Mouse (Mus musculus) cerebellum, adult 11-12 months (tissue): Measurements from ENCODE around the gene Slfn14.
"Not testable (repeated sequence)": the region's sequence is repeated elsewhere in the genome, so short reads cannot be mapped to it uniquely, and the experiment has no call there.

Experiments
- DNase-seq: peaks from one replicate; pipeline ENCODE4 v3.0.0; 2022

Gene Slfn14

GRCm38 (mm10) chr11:83279691-83280090 is 6.8 kb downstream of the Slfn14 start:
- DNase-seq: no peak

DNA sequence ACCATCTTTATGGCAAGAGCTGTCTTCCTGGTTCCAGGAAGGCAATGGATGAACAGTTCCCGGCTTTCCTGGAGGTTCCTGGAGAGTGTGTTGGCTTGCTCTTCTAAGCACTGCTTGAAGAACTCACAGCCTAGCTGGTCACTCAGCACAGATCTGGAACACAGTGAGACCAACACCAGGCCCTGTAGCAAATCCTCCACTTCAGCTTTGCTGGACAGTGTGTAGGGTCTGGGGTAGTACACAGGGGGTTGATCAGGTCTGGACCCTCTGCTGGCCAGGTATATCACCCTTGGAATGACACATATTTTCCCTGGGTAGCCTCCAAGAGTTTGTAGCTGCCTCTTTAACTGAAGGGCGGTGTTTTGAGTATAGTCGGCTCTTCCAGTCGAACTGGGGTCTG is 7.5 kb downstream of the Slfn14 start:
- no peak for DNase-seq

GRCm38 (mm10) chr11:83276251-83276650 is 10.3 kb downstream of the Slfn14 start:
- no peak for DNase-seq

DNA sequence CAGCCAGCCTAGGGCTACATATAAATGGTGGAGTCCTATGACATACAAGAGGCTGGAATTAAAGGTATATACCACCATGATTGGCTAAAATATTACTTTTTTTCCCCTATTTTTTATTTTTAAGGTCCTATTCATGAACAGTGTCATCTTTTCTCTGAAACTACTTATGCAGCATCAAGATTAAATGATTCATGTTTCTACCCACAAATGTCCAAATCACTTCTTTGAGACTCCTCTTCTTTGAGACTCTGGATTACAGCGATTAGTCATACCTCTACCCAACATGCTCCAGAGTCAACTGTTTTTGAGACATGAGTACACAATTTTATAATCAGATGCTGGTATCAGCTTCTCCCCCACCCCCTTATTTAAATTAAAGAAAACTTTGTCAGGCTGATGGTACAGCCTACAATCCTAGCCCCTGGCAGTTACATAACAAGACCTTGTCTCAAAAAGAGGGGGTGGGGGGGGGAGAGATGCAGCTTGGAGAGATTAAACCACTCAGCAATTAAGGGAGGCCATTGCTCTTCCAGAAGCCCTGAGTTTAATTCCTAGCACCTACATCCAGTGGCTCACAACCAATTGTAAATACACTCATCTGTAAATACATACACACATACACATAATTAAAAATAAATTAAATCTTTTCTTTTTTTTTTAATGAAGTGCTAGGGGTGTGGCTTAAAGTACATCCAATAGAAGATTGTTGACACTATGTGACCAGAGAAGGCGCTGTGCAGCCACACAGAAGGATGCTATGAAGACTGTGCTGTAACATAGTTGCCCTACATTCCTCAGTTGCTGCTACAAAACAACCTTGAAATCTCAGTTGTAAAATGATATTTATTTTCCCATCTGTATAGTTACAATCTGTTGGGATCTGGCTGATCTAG is 14.3 kb downstream of the Slfn14 start:
- no peak for DNase-seq

- DNase-seq: peak; percentile 85
Measured at GRCm38 (mm10) chr11:83271151-83271950, 15.2 kb downstream of the Slfn14 start.

- no peak for DNase-seq
Measured at GRCm38 (mm10) chr11:83270842-83271150, 15.7 kb downstream of the Slfn14 start.

GRCm38 (mm10) chr11:83263146-83263545 is 23.4 kb downstream of the Slfn14 start:
- DNase-seq: no peak

DNA sequence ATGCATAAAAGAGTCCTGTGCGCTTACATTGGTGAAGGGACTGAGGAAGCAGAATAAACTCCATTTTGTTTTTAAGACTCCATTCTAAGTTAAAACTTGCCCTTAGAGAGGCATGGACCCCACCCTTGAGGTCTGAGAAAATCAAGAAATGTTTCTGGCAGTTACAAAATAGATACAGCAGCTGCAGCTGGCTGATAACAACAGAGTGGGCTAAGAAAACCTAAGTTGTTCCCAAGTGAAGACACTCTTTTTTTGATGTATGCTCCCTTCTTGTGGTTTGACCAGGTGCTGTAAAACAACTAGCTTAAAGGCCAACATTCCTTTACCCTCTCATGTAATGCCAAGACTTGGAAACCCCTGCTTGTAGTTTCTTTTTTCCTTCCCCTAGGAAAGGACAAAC is 23.9 kb downstream of the Slfn14 start:
- no peak for DNase-seq

GRCm38 (mm10) chr11:83257211-83257610 is 29.3 kb downstream of the Slfn14 start:
- not testable (repeated sequence) for DNase-seq

DNA sequence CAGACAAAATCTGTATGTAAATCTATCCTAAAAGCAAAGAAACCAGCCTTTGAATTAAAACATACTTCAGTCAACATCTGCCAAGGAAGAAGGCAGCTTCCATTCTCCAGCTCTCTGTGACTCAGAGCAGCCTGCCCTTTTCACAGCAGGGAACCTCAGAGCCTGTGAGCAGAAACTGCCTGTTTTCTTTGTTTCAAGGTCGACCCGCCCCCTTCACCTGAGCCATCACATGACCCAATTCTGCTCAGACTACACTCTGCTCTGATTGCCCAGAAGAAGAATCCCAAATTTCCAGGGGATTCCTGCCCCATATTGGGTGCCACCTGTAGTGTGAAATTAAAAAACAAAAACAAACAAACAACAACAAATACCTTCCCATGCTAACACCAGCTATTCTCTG is 46.7 kb downstream of the Slfn14 start:
- DNase-seq: no peak

- no peak for DNase-seq
Measured at GRCm38 (mm10) chr11:83238389-83238788, 48.1 kb downstream of the Slfn14 start.

DNA sequence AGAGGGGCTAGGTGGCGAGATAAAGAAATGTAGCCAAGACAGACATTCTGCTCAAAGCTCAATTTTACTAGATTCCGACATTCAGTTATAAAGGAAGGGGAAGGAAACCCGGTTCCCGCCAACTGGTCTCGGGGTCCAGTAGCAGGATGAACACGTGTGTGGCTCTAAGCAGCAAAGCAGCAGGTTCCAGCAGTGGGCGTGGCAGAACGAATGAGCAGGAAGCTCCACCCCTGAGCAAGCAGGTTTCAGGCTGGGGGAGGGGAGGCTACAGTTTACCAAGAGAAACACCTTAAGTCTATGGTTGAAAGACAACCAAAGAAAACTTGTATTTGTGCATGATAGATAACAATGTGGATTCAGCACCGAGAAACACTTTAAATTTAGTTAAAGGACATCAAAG is 49.1 kb downstream of the Slfn14 start:
- DNase-seq: not testable (repeated sequence)

GRCm38 (mm10) chr11:83233621-83234020 is 52.9 kb downstream of the Slfn14 start:
- not testable (repeated sequence) for DNase-seq

DNA sequence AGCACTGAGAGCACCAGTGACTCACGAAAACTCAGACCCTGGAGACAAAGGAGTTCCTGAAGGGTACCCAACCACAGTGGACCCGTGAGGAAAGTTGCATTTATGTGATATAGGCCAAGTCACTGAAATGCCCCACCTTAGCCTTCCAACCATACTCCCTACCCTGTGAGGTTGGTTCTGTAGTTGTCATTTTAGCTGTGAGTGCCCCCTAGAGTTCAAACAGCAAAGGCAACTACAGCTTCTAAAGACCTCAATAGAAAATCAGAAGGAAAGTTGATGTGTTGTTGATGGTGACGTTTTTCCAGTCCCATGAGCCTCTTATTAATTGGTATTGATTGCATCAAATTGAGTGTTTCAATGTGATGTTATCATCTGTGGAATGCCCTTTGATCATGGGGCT is 55.6 kb downstream of the Slfn14 start:
- no peak for DNase-seq

- no peak for DNase-seq
Measured at GRCm38 (mm10) chr11:83227926-83228723, 58.4 kb downstream of the Slfn14 start.

DNA sequence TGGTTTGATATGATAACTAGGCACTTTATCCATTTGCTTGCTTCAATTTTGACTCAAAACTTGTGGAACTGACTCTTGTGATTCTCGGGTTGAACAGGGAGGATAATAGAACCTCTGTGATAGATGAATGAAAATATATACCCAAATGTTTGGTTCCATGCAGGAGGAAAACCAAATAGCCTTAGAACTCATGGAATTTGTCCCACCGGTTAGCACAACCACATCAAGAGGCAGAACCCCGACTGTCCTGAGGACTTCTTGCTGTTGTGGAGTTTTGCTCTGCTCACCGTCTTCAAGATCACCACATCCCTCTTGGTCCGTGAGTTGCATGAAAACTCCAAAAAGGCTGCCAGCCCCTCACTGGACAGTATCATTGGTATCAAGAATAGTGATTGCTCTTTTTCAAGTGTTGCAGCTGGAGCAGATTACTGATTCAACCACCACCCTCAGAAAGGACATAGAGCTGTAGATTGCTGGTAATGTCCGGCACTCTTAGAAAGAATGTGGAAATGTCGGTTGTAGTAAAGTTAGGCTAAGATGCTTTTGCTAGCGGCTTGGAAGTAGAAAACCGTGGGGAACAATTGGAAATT is 61.1 kb downstream of the Slfn14 start:
- DNase-seq: no peak
